Mouse (Mus musculus) forebrain, embryonic 12.5 days (tissue): ENCODE measurements around the gene Naa80. TPM values are rescaled to one million over a fixed set of nuclear protein-coding genes. Genes with fewer than 3 reads are reported as not detected.
A peak's percentile ranks its signal among the peaks of the same experiment; 100 is the strongest.

Source experiments
- ATAC-seq: fragments of 200-750 bp; cut with Nextera tagmentation; 2 replicates; pipeline ENCODE4 v1.8.0; 2017; ENCODE audit warnings: moderate TSS enrichment; ENCODE audit not compliant: low FRiP score
- H3K27ac ChIP-seq: fragments of 300-500 bp; sonication (generic); 2 replicates; pipeline ENCODE4 v1.5.1; 2016; ENCODE audit warnings: mild to moderate bottlenecking
- H3K27me3 ChIP-seq: fragments of 300-500 bp; sonication (generic); 2 replicates; pipeline ENCODE4 v1.6.1; 2016; ENCODE audit warnings: mild to moderate bottlenecking
- H3K36me3 ChIP-seq: fragments of 300-500 bp; sonication (generic); replicated peaks from 2 replicates; pipeline ENCODE4 v1.6.1; 2016; ENCODE audit warnings: mild to moderate bottlenecking
- H3K4me1 ChIP-seq: fragments of 300-500 bp; sonication (generic); 2 replicates; pipeline ENCODE4 v1.6.1; 2016
- H3K4me2 ChIP-seq: fragments of 300-500 bp; sonication (generic); 2 replicates; pipeline ENCODE4 v1.6.1; 2016; ENCODE audit warnings: mild to moderate bottlenecking, moderate library complexity
- H3K4me3 ChIP-seq: fragments of 300-500 bp; sonication (generic); replicated peaks from 2 replicates; pipeline ENCODE4 v1.5.1; 2016; ENCODE audit warnings: mild to moderate bottlenecking
- H3K9ac ChIP-seq: fragments of 300-500 bp; sonication (generic); 2 replicates; pipeline ENCODE4 v1.6.1; 2016; ENCODE audit warnings: mild to moderate bottlenecking
- H3K9me3 ChIP-seq: fragments of 300-500 bp; sonication (generic); 2 replicates; pipeline ENCODE4 v1.6.1; 2016
- WGBS: fragments of 180-500 bp; shearing (Covaris S2); methylation state at CpG from one replicate; pipeline ENCODE4 v1.1.7; 2016; 5-methylcytosine and 5-hydroxymethylcytosine counted together
- polyA plus RNA-seq: library from polyadenylated mRNA; unstranded; fragments of >200 nt; fragmentation: Nextera tagmentation; extraction: Ambion mirVana; gene quantifications from 2 replicates; pipeline ENCODE4 v1.2.1, GENCODE M21; 2016

Gene Naa80
- polyA plus RNA-seq, 1 experiment from 2014 or later, result 14.2 TPM

GRCm38 (mm10) chr9:107543299-107543698 is 35.4 kb upstream of the Naa80 start:
- Histone ChIP-seq H3K9ac (no peak overlapping the region), H3K27me3 (peaks cover 7% of the 10 kb centered on the region), H3K4me3 (no peak overlapping the region), H3K4me2 (peak overlapping the region; percentile 94), H3K9me3 (no peaks in the 10 kb centered on the region), H3K36me3 (peaks cover 38% of the 10 kb centered on the region), H3K4me1 (peaks cover 38% of the 10 kb centered on the region), H3K27ac (no peak overlapping the region)
- no peak for ATAC-seq
- 92% methylated on average over 11 of the region's 11 CpGs for WGBS

GRCm38 (mm10) chr9:107544196-107544700 is 34.4 kb upstream of the Naa80 start:
- Histone ChIP-seq H3K36me3 (peaks cover 28% of the 10 kb centered on the region), H3K4me3 (no peak overlapping the region), H3K4me2 (no peak overlapping the region), H3K4me1 (peaks cover 38% of the 10 kb centered on the region), H3K27me3 (peaks cover 16% of the 10 kb centered on the region), H3K9ac (no peak overlapping the region), H3K27ac (no peak overlapping the region), H3K9me3 (no peaks in the 10 kb centered on the region)
- no peak for ATAC-seq
- WGBS, result 96% methylated on average over 17 of the region's 17 CpGs

GRCm38 (mm10) chr9:107544729-107545128 is 34.0 kb upstream of the Naa80 start:
- H3K27me3 ChIP-seq, result peaks cover 21% of the 10 kb centered on the region
- H3K27ac ChIP-seq, result no peak overlapping the region
- 96% methylated on average over 12 of the region's 12 CpGs for WGBS
- no peak for ATAC-seq
- H3K4me3 ChIP-seq, result no peak overlapping the region
- no peaks in the 10 kb centered on the region for H3K9me3 ChIP-seq
- peaks cover 23% of the 10 kb centered on the region for H3K36me3 ChIP-seq
- no peak overlapping the region for H3K4me2 ChIP-seq
- peaks cover 38% of the 10 kb centered on the region for H3K4me1 ChIP-seq
- no peak overlapping the region for H3K9ac ChIP-seq

GRCm38 (mm10) chr9:107545199-107545598 is 33.5 kb upstream of the Naa80 start:
- 87% methylated on average over 10 of the region's 10 CpGs for WGBS

GRCm38 (mm10) chr9:107545602-107546001 is 33.1 kb upstream of the Naa80 start:
- peaks cover 35% of the 10 kb centered on the region for H3K4me1 ChIP-seq
- no peak overlapping the region for H3K9ac ChIP-seq
- no peak overlapping the region for H3K4me3 ChIP-seq
- peaks cover 30% of the 10 kb centered on the region for H3K27me3 ChIP-seq
- H3K27ac ChIP-seq, result no peak overlapping the region
- 8% methylated on average over 3 of the region's 3 CpGs for WGBS
- no peak overlapping the region for H3K4me2 ChIP-seq
- no peak for ATAC-seq
- no peaks in the 10 kb centered on the region for H3K9me3 ChIP-seq
- H3K36me3 ChIP-seq, result peaks cover 15% of the 10 kb centered on the region

More at GRCm38 (mm10) chr9:107545199-107545598, 33.5 kb upstream of the Naa80 start:
- ATAC-seq, result no peak
- no peak overlapping the region for H3K9ac ChIP-seq
- H3K4me3 ChIP-seq, result no peak overlapping the region
- peaks cover 26% of the 10 kb centered on the region for H3K27me3 ChIP-seq
- peaks cover 38% of the 10 kb centered on the region for H3K4me1 ChIP-seq
- no peak overlapping the region for H3K27ac ChIP-seq
- H3K4me2 ChIP-seq, result no peak overlapping the region
- H3K36me3 ChIP-seq, result peaks cover 19% of the 10 kb centered on the region
- no peaks in the 10 kb centered on the region for H3K9me3 ChIP-seq

GRCm38 (mm10) chr9:107547026-107547425 is 31.7 kb upstream of the Naa80 start, which contains the start of gene Zmynd10:
Zmynd10 (plus strand) TSS chr9:107547298.
- peaks cover 15% of the 10 kb centered on the region for H3K36me3 ChIP-seq
- H3K4me1 ChIP-seq, result peaks cover 37% of the 10 kb centered on the region
- H3K9ac ChIP-seq, result peak within 1 kb of the TSS; percentile 40; the same call in 1 of the 2 replicates
- H3K27me3 ChIP-seq, result peaks cover 44% of the 10 kb centered on the region
- H3K4me2 ChIP-seq, result peak within 1 kb of the TSS; percentile 51
- no peaks in the 10 kb centered on the region for H3K9me3 ChIP-seq
- H3K4me3 ChIP-seq, result peak within 1 kb of the TSS; percentile 23
- WGBS, result 5% methylated on average over 20 of the region's 20 CpGs
- peak within 1 kb of the TSS; percentile 71 for H3K27ac ChIP-seq
- ATAC-seq, result peak; percentile 72

- Histone ChIP-seq H3K9ac (no peak overlapping the region), H3K9me3 (no peaks in the 10 kb centered on the region), H3K27ac (no peak overlapping the region), H3K4me3 (no peak overlapping the region), H3K36me3 (peaks cover 15% of the 10 kb centered on the region), H3K27me3 (peaks cover 53% of the 10 kb centered on the region), H3K4me1 (peaks cover 37% of the 10 kb centered on the region), H3K4me2 (no peak overlapping the region)
- WGBS, result 79% methylated on average over 5 of the region's 5 CpGs
- ATAC-seq, result no peak
These were observed 30.7 kb upstream of the Naa80 start for GRCm38 (mm10) chr9:107547957-107548356.

GRCm38 (mm10) chr9:107548820-107549219 is 29.9 kb upstream of the Naa80 start:
- Histone ChIP-seq H3K27me3 (peaks cover 59% of the 10 kb centered on the region), H3K4me3 (no peak overlapping the region), H3K9me3 (no peaks in the 10 kb centered on the region), H3K9ac (no peak overlapping the region), H3K36me3 (peaks cover 11% of the 10 kb centered on the region), H3K4me1 (peaks cover 44% of the 10 kb centered on the region), H3K4me2 (no peak overlapping the region), H3K27ac (no peak overlapping the region)
- ATAC-seq, result no peak
- WGBS, result 90% methylated on average over 10 of the region's 10 CpGs

- Histone ChIP-seq H3K4me1 (peaks cover 47% of the 10 kb centered on the region), H3K36me3 (peaks cover 4% of the 10 kb centered on the region), H3K4me3 (no peak overlapping the region), H3K9me3 (no peaks in the 10 kb centered on the region), H3K27ac (no peak overlapping the region), H3K9ac (no peak overlapping the region), H3K27me3 (peaks cover 59% of the 10 kb centered on the region), H3K4me2 (no peak overlapping the region)
- no peak for ATAC-seq
- WGBS, result 90% methylated on average over 20 of the region's 20 CpGs
These were observed 29.2 kb upstream of the Naa80 start for GRCm38 (mm10) chr9:107549297-107550074.

- H3K27ac ChIP-seq, result no peak overlapping the region
- WGBS, result 26% methylated on average over 23 of the region's 23 CpGs
- 0 out of 2 replicates have a peak overlapping the region, but pooled peaks have one; percentile 51 for H3K9ac ChIP-seq
- H3K4me2 ChIP-seq, result peak overlapping the region; percentile 61
- H3K27me3 ChIP-seq, result peaks cover 59% of the 10 kb centered on the region
- no peaks in the 10 kb centered on the region for H3K36me3 ChIP-seq
- peaks cover 53% of the 10 kb centered on the region for H3K4me1 ChIP-seq
- no peaks in the 10 kb centered on the region for H3K9me3 ChIP-seq
- peak overlapping the region; percentile 40 for H3K4me3 ChIP-seq
- no peak for ATAC-seq
These were observed 28.1 kb upstream of the Naa80 start for GRCm38 (mm10) chr9:107550491-107551116.

- H3K27ac ChIP-seq, result 0 out of 2 replicates have a peak within 1 kb of the TSS, but pooled peaks have one; percentile 4
These were observed 27.4 kb upstream of the Naa80 start, which contains the start of gene Rassf1 for GRCm38 (mm10) chr9:107551117-107551889. Rassf1 (plus strand) TSS chr9:107551555.

More at GRCm38 (mm10) chr9:107551117-107551889, 27.4 kb upstream of the Naa80 start, which contains the start of gene Rassf1:
- Histone ChIP-seq H3K4me3 (peak within 1 kb of the TSS; percentile 40), H3K9me3 (no peaks in the 10 kb centered on the region), H3K9ac (peak within 1 kb of the TSS; percentile 51), H3K27me3 (peaks cover 59% of the 10 kb centered on the region), H3K36me3 (no peaks in the 10 kb centered on the region), H3K4me1 (peaks cover 58% of the 10 kb centered on the region), H3K4me2 (peak within 1 kb of the TSS; percentile 61)
- 0 out of 2 replicates have a peak, but pooled peaks have one; percentile 2 for ATAC-seq
- 1% methylated on average over 63 of the region's 63 CpGs for WGBS
